In genomic region chr1:134846295-134846988, GRCm38 (mm10) we compare ENCODE assay signal across 13 mouse cellular contexts.
DNase-seq lines count a peak whose midpoint lies in the region; ATAC-seq lines count a peak whose summit lies in the region.
"Had no signal": no experiment of that assay in that cellular context is flagged by ENCODE, and none has a peak within 500 bp of the region (broad histone marks: within the 10 kb centered on the region; RNA-seq: fewer than 3 reads in every experiment).

No protein-coding gene starts in this region.

- no peak for DNase-seq in frontal cortex, postnatal 36 days (ENCODE audit: low spot score in 2 of 2)
- DNase-seq in adrenal gland, postnatal 14 days: peak; percentile 59
- peak; percentile 53 to 54 for DNase-seq in cerebellum, postnatal 14 days
- no peak for DNase-seq in thymus, postnatal 14 days
- no peak for DNase-seq in spleen, adult 18-20 months
- DNase-seq in right cerebral cortex, postnatal 4 days: no peak
- DNase-seq: right cerebral cortex, postnatal 14 days; thymus, postnatal 36 days had no signal

- H3K4me2 ChIP-seq in heart, embryonic 16.5 days (ENCODE audit: low read depth, low read length): peak overlapping the region; percentile 0; the same call in 1 of the 2 replicates
- H3K4me2 ChIP-seq: embryonic facial prominence, embryonic 13.5 days; liver, embryonic 12.5 days; midbrain, embryonic 12.5 days had no signal

- peak overlapping the region; percentile 63 for H3K9ac ChIP-seq in heart, embryonic 16.5 days (ENCODE audit: low read length)
- H3K9ac ChIP-seq: embryonic facial prominence, embryonic 13.5 days; liver, embryonic 12.5 days; midbrain, embryonic 12.5 days had no signal

- 61% methylated on average over 10 of the region's 10 CpGs for WGBS in heart, embryonic 16.5 days

- H3K4me1 ChIP-seq in heart, embryonic 16.5 days (ENCODE audit: control insufficient read depth, insufficient read depth, low read length): peaks cover 22% of the 10 kb centered on the region
- H3K4me1 ChIP-seq: liver, embryonic 12.5 days; midbrain, embryonic 12.5 days had no signal

- peak; percentile 75 for ATAC-seq in frontal cortex, adult (ENCODE audit: low TSS enrichment)
- ATAC-seq in heart, embryonic 16.5 days (replicated peaks; ENCODE audit: extremely low read depth, insufficient read depth, low FRiP score): peak; percentile 87
- ATAC-seq: liver, embryonic 12.5 days had no signal

- no peaks in the 10 kb centered on the region for H3K9me3 ChIP-seq in heart, embryonic 16.5 days (replicated peaks; ENCODE audit: control insufficient read depth, low read length)
- H3K9me3 ChIP-seq: embryonic facial prominence, embryonic 13.5 days; liver, embryonic 12.5 days; midbrain, embryonic 12.5 days had no signal

- peak overlapping the region; percentile 85 for H3K27ac ChIP-seq in heart, embryonic 16.5 days (ENCODE audit: low read length)
- H3K27ac ChIP-seq: embryonic facial prominence, embryonic 13.5 days; liver, embryonic 12.5 days; midbrain, embryonic 12.5 days had no signal

- no peak overlapping the region for H3K4me3 ChIP-seq in heart, embryonic 16.5 days (ENCODE audit: low read length)
- H3K4me3 ChIP-seq: embryonic facial prominence, embryonic 13.5 days; liver, embryonic 12.5 days; midbrain, embryonic 12.5 days had no signal

- H3K36me3 ChIP-seq in heart, embryonic 16.5 days (ENCODE audit: control insufficient read depth, insufficient read depth): peaks cover 13% of the 10 kb centered on the region

- no peaks in the 10 kb centered on the region for H3K27me3 ChIP-seq in heart, embryonic 16.5 days (ENCODE audit: control insufficient read depth, insufficient read depth, low read length)
- H3K27me3 ChIP-seq: embryonic facial prominence, embryonic 13.5 days; liver, embryonic 12.5 days; midbrain, embryonic 12.5 days had no signal

Comparison
In these comparisons a context has a peak if more than half of its experiments do, and no peak if none do; other contexts are left out.
1. DNase-seq: peak in adrenal gland, postnatal 14 days (single experiment) and cerebellum, postnatal 14 days (2 of 2); none in frontal cortex, postnatal 36 days (0 of 2), thymus, postnatal 14 days (single experiment), spleen, adult 18-20 months (0 of 2) and right cerebral cortex, postnatal 4 days (single experiment).